Mouse (Mus musculus) spleen, postnatal 36 days (tissue): Measurements from ENCODE around the gene Upp2.

Experiments
- DNase-seq, 2 experiments: peaks; one replicate each; pipeline ENCODE4 v3.0.0; 2022; ENCODE audit warnings: low spot score in 2 of 2, mixed read lengths in 1 of 2

Gene Upp2

GRCm38 (mm10) chr2:58672520-58672919 lies 105.4 kb downstream of the Upp2 start:
- no peak for DNase-seq

GRCm38 (mm10) chr2:58679968-58680367 lies 112.9 kb downstream of the Upp2 start:
- no peak for DNase-seq

- no peak for DNase-seq
Measured at GRCm38 (mm10) chr2:58680794-58681193, 113.7 kb downstream of the Upp2 start.

- no peak for DNase-seq
Measured at GRCm38 (mm10) chr2:58681394-58681793, 114.3 kb downstream of the Upp2 start.

- DNase-seq = no peak
Measured at GRCm38 (mm10) chr2:58697501-58697900, 130.4 kb downstream of the Upp2 start.

- peak in 1 of 2 experiments; percentile 11 for DNase-seq
Measured at GRCm38 (mm10) chr2:58699931-58700330, 132.8 kb downstream of the Upp2 start.

- DNase-seq = no peak
Measured at GRCm38 (mm10) chr2:58700354-58700753, 133.3 kb downstream of the Upp2 start.

- DNase-seq = no peak
Measured at GRCm38 (mm10) chr2:58701627-58702026, 134.5 kb downstream of the Upp2 start.

GRCm38 (mm10) chr2:58703226-58703625 lies 136.1 kb downstream of the Upp2 start:
- no peak for DNase-seq

GRCm38 (mm10) chr2:58703646-58704045 lies 136.5 kb downstream of the Upp2 start:
- no peak for DNase-seq

- no peak for DNase-seq
Measured at GRCm38 (mm10) chr2:58704576-58704975, 137.5 kb downstream of the Upp2 start.

GRCm38 (mm10) chr2:58707676-58708075 lies 140.6 kb downstream of the Upp2 start:
- DNase-seq = no peak

GRCm38 (mm10) chr2:58710234-58710633 lies 143.1 kb downstream of the Upp2 start:
- DNase-seq = no peak

- no peak for DNase-seq
Measured at GRCm38 (mm10) chr2:58711049-58711448, 144.0 kb downstream of the Upp2 start.

GRCm38 (mm10) chr2:58711491-58711890 lies 144.4 kb downstream of the Upp2 start:
- DNase-seq = no peak

- no peak for DNase-seq
Measured at GRCm38 (mm10) chr2:58711935-58712334, 144.8 kb downstream of the Upp2 start.

GRCm38 (mm10) chr2:58717898-58718297 lies 150.8 kb downstream of the Upp2 start:
- DNase-seq = no peak

GRCm38 (mm10) chr2:58737192-58737820 lies 170.2 kb downstream of the Upp2 start:
- DNase-seq = no peak

GRCm38 (mm10) chr2:58741213-58741612 lies 174.1 kb downstream of the Upp2 start:
- no peak for DNase-seq

GRCm38 (mm10) chr2:58742026-58742425 lies 174.9 kb downstream of the Upp2 start:
- DNase-seq = no peak

GRCm38 (mm10) chr2:58743446-58743845 lies 176.3 kb downstream of the Upp2 start:
- no peak for DNase-seq

- DNase-seq = no peak
Measured at GRCm38 (mm10) chr2:58747483-58748229, 180.6 kb downstream of the Upp2 start.

- no peak for DNase-seq
Measured at GRCm38 (mm10) chr2:58748296-58748695, 181.2 kb downstream of the Upp2 start.
